Mouse (Mus musculus): ENCODE results near the gene Cux2. TPM values are rescaled to one million over a fixed set of nuclear protein-coding genes. Genes with fewer than 3 reads are reported as not detected.

Cux2 gene
- polyA plus RNA-seq, 1 experiment from 2014 or later, result 0.47 TPM

DNA sequence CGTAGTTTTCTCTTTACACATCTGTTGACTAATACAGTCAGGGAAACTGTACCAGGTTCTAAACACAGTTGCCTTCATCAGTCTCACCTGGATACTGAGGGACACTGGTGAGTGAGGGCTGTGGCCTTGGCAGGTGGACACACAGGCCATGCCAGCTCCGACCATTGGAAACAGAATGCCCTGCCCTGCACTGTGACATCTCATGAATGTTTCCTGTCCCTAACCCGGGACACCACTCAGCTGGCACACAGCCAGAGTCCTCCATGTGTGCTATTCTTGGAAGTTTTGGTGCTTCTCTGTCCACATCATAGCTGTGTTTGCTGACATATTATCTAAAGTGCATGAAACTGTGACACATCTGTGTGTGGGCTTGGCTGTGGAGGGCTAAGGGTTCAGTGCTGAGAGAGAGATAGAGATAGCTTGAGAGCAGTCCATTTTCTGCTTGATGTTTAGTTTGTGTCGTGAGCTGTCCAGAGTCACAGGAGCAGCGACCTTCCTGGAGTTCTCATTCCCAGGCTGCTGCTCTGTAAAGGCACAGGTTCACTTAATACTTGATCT lies 240.2 kb downstream of the Cux2 start:
- H3K4me1 ChIP-seq (ENCODE audit: insufficient read depth, low read depth, low read length), result no peaks in the 10 kb centered on the region
- H3K4me2 ChIP-seq (replicated peaks; ENCODE audit: low read depth, low read length), result no peak overlapping the region
- no peak overlapping the region for H3K27ac ChIP-seq (ENCODE audit: low read length)
- no peaks in the 10 kb centered on the region for H3K9me3 ChIP-seq (ENCODE audit: low read length)
- no peak overlapping the region for H3K9ac ChIP-seq (replicated peaks; ENCODE audit: low read depth)
- WGBS, result 34% methylated on average over 5 of the region's 5 CpGs
- ATAC-seq (peak; percentile 39), DNase-seq (ENCODE audit: low spot score) (peak; percentile 51)
- TF ChIP-seq CTCF (IDR thresholded peaks at IDR 0.05) (no peak), EP300 (IDR thresholded peaks at IDR 0.05) (no peak)
- H3K27me3 ChIP-seq (replicated peaks; ENCODE audit: insufficient read depth, low read length), result no peaks in the 10 kb centered on the region
- H3K36me3 ChIP-seq (ENCODE audit: insufficient read depth, low read length), result peaks cover 29% of the 10 kb centered on the region
- H3K4me3 ChIP-seq (ENCODE audit: low read depth, low read length), result no peak overlapping the region

DNA sequence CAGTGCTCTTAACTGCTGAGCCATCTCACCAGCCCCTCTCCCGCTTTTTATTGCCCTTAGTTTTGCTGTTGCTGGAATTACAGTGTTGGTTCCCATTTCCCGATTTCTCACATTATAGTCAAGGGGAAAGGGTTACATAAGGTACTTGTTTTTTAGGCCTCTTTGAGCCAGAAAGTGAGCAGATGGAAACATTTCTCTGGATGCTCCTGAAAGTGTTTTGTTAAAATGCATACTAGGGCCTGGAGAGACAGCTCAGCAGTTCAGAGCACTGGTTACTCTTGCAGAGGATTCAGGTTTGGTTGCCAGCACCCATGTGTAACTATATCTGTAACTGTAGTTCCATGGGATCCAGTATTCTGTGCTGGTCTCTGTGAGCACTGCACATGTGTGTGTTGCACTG lies 241.7 kb downstream of the Cux2 start:
- Histone ChIP-seq H3K36me3 (ENCODE audit: insufficient read depth, low read length) (peaks cover 38% of the 10 kb centered on the region), H3K27ac (ENCODE audit: low read length) (no peak overlapping the region), H3K9me3 (ENCODE audit: low read length) (no peaks in the 10 kb centered on the region), H3K4me3 (ENCODE audit: low read depth, low read length) (no peak overlapping the region), H3K4me2 (replicated peaks; ENCODE audit: low read depth, low read length) (no peak overlapping the region), H3K27me3 (replicated peaks; ENCODE audit: insufficient read depth, low read length) (no peaks in the 10 kb centered on the region), H3K9ac (replicated peaks; ENCODE audit: low read depth) (no peak overlapping the region), H3K4me1 (ENCODE audit: insufficient read depth, low read depth, low read length) (no peaks in the 10 kb centered on the region)
- DNase-seq (ENCODE audit: low spot score) (no peak), ATAC-seq (no peak)
- TF ChIP-seq CTCF (IDR thresholded peaks at IDR 0.05), result no peak
- no peak for TF ChIP-seq EP300 (IDR thresholded peaks at IDR 0.05)
- 96% methylated on average over 2 of the region's 2 CpGs for WGBS

DNA sequence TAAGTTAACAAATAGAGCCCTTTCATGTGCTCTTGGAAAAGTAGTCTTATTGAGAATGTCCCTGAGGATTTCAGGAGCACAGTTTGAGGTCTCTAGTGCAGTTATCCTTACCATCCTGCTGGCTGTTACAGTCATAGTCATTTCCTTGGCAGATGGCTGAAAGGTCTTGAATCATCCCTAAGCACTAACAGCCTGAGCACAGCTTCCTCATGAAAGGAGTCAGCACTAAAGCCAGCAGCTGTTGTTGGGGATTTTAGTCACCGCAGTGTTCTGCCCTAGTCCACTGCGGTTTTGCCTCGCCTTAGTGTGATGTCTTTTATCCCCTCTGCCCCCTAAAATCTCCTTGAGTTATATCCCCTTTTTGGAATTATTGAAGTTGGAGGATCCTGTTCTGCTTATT lies 242.7 kb downstream of the Cux2 start:
- WGBS, result 93% methylated on average over 3 of the region's 3 CpGs
- H3K4me1 ChIP-seq (ENCODE audit: insufficient read depth, low read depth, low read length), result no peaks in the 10 kb centered on the region
- no peak for DNase-seq (ENCODE audit: low spot score)
- no peak overlapping the region for H3K4me2 ChIP-seq (replicated peaks; ENCODE audit: low read depth, low read length)
- no peak overlapping the region for H3K9ac ChIP-seq (replicated peaks; ENCODE audit: low read depth)
- no peaks in the 10 kb centered on the region for H3K9me3 ChIP-seq (ENCODE audit: low read length)
- peaks cover 32% of the 10 kb centered on the region for H3K36me3 ChIP-seq (ENCODE audit: insufficient read depth, low read length)
- no peak overlapping the region for H3K4me3 ChIP-seq (ENCODE audit: low read depth, low read length)
- ATAC-seq, result no peak
- TF ChIP-seq EP300 (IDR thresholded peaks at IDR 0.05), result no peak
- TF ChIP-seq CTCF (IDR thresholded peaks at IDR 0.05), result no peak
- H3K27ac ChIP-seq (ENCODE audit: low read length), result no peak overlapping the region
- no peaks in the 10 kb centered on the region for H3K27me3 ChIP-seq (replicated peaks; ENCODE audit: insufficient read depth, low read length)

Small RNAs within 50 kb of the gene (microRNA-seq; reads per million reads assigned to microRNA genes)
- gene Mir7031, result 0.73 reads per million

Other genes with a start within 250 kb of the Cux2 start
- 24.4 and 26.2 TPM in 2 replicates for gene Sh2b3, start 212.5 kb downstream of the Cux2 start, polyA plus RNA-seq (2015; fragmentation: Nextera tagmentation; extraction: Ambion mirVana)
- gene Pheta1, start 201.1 kb downstream of the Cux2 start, polyA plus RNA-seq (2015; fragmentation: Nextera tagmentation; extraction: Ambion mirVana), result 22.7 and 23.4 TPM in 2 replicates
- gene Myl2, start 50.8 kb upstream of the Cux2 start, polyA plus RNA-seq (2015; fragmentation: Nextera tagmentation; extraction: Ambion mirVana), result 2.8 and 3.5 TPM in 2 replicates
- gene Ccdc63, start 90.7 kb upstream of the Cux2 start, polyA plus RNA-seq (2015; fragmentation: Nextera tagmentation; extraction: Ambion mirVana), result 0.18 TPM in 1 of 2 replicates, not detected in the other
- gene Ppp1cc, start 108.2 kb upstream of the Cux2 start, polyA plus RNA-seq (2015; fragmentation: Nextera tagmentation; extraction: Ambion mirVana), result 137 and 150 TPM in 2 replicates
- 3.7 and 3.9 TPM in 2 replicates for gene Hvcn1, start 156.7 kb upstream of the Cux2 start, polyA plus RNA-seq (2015; fragmentation: Nextera tagmentation; extraction: Ambion mirVana)
- gene Tctn1, start 214.4 kb upstream of the Cux2 start, polyA plus RNA-seq (2015; fragmentation: Nextera tagmentation; extraction: Ambion mirVana), result 4.5 and 5.1 TPM in 2 replicates
- 12.2 and 12.7 TPM in 2 replicates for gene Pptc7, start 234.3 kb upstream of the Cux2 start, polyA plus RNA-seq (2015; fragmentation: Nextera tagmentation; extraction: Ambion mirVana)